Mouse (Mus musculus) testis, adult 2 months (tissue): ENCODE measurements at regions not wholly inside any gene's neighbourhood (a gene's known extent, or its start where the extent isn't known, plus 50 kb on each side); places are given as distances from the start of the nearest gene placed in this dataset.

Source experiments
- H3K27ac ChIP-seq: fragments of 200-500 bp; 2 replicates; pipeline ENCODE4 v1.5.1; 2012; ENCODE audit warnings: low read depth, low read length; ENCODE audit not compliant: control insufficient read depth, insufficient read depth
- H3K27me3 ChIP-seq: fragments of 200-500 bp; 2 replicates; pipeline ENCODE4 v1.6.1; 2012; ENCODE audit warnings: mild to moderate bottlenecking, low read length, moderate library complexity; ENCODE audit not compliant: control insufficient read depth, insufficient read depth
- H3K36me3 ChIP-seq: fragments of 200-500 bp; 2 replicates; pipeline ENCODE4 v1.6.1; 2012; ENCODE audit warnings: mild to moderate bottlenecking, low read length; ENCODE audit not compliant: control insufficient read depth, insufficient read depth
- H3K4me1 ChIP-seq: fragments of 200-500 bp; 2 replicates; pipeline ENCODE4 v1.6.1; 2012; ENCODE audit warnings: low read length; ENCODE audit not compliant: control insufficient read depth, insufficient read depth
- H3K4me3 ChIP-seq: fragments of 200-500 bp; 2 replicates; pipeline ENCODE4 v1.5.1; 2012; ENCODE audit warnings: low read depth, mild to moderate bottlenecking, low read length, moderate library complexity, mixed read lengths; ENCODE audit not compliant: control insufficient read depth
- CTCF ChIP-seq: fragments of 200-500 bp; IDR thresholded peaks from 2 replicates; pipeline ENCODE4 v1.5.1; 2012; ENCODE audit warnings: low read depth, mild to moderate bottlenecking, inconsistent platforms, low read length, moderate library complexity; ENCODE audit not compliant: control insufficient read depth, insufficient read depth, insufficient replicate concordance
- POLR2A ChIP-seq: fragments of 200-500 bp; IDR thresholded peaks from 2 replicates; pipeline ENCODE4 v1.6.1; 2012; ENCODE audit warnings: low read depth, mild to moderate bottlenecking, inconsistent platforms, low read length, moderate library complexity; ENCODE audit not compliant: control insufficient read depth

GRCm38 (mm10) chr7:36516094-36516663 lies 181.7 kb upstream of the Tshz3 start:
- TF ChIP-seq CTCF = no peak
- TF ChIP-seq POLR2A = no peak
- no peaks in the 10 kb centered on the region for H3K4me1 ChIP-seq
- no peak overlapping the region for H3K27ac ChIP-seq
- H3K36me3 ChIP-seq = no peaks in the 10 kb centered on the region
- no peaks in the 10 kb centered on the region for H3K27me3 ChIP-seq
- H3K4me3 ChIP-seq = no peak overlapping the region

GRCm38 (mm10) chr7:36519027-36519426 lies 178.9 kb upstream of the Tshz3 start:
- Histone ChIP-seq H3K27ac (no peak overlapping the region), H3K4me1 (no peaks in the 10 kb centered on the region), H3K27me3 (no peaks in the 10 kb centered on the region), H3K36me3 (no peaks in the 10 kb centered on the region), H3K4me3 (no peak overlapping the region)
- TF ChIP-seq CTCF (no peak), POLR2A (no peak)

GRCm38 (mm10) chr7:36522960-36523359 lies 175.0 kb upstream of the Tshz3 start:
- Histone ChIP-seq H3K27me3 (no peaks in the 10 kb centered on the region), H3K36me3 (no peaks in the 10 kb centered on the region), H3K4me1 (no peaks in the 10 kb centered on the region), H3K4me3 (no peak overlapping the region), H3K27ac (no peak overlapping the region)
- TF ChIP-seq CTCF = no peak
- TF ChIP-seq POLR2A = no peak

- no peaks in the 10 kb centered on the region for H3K4me1 ChIP-seq
- no peak overlapping the region for H3K4me3 ChIP-seq
- no peak overlapping the region for H3K27ac ChIP-seq
- TF ChIP-seq POLR2A = no peak
- TF ChIP-seq CTCF = no peak
- no peaks in the 10 kb centered on the region for H3K27me3 ChIP-seq
- no peaks in the 10 kb centered on the region for H3K36me3 ChIP-seq
These were observed 171.8 kb upstream of the Tshz3 start for GRCm38 (mm10) chr7:36526148-36526547.

- H3K27me3 ChIP-seq = no peaks in the 10 kb centered on the region
- no peak overlapping the region for H3K27ac ChIP-seq
- no peak overlapping the region for H3K4me3 ChIP-seq
- no peak for TF ChIP-seq POLR2A
- TF ChIP-seq CTCF = no peak
- H3K36me3 ChIP-seq = no peaks in the 10 kb centered on the region
- no peaks in the 10 kb centered on the region for H3K4me1 ChIP-seq
These were observed 171.2 kb upstream of the Tshz3 start for GRCm38 (mm10) chr7:36526692-36527091.

GRCm38 (mm10) chr7:36529504-36530065 lies 168.3 kb upstream of the Tshz3 start:
- Histone ChIP-seq H3K4me3 (no peak overlapping the region), H3K4me1 (no peaks in the 10 kb centered on the region), H3K36me3 (no peaks in the 10 kb centered on the region), H3K27ac (no peak overlapping the region), H3K27me3 (no peaks in the 10 kb centered on the region)
- TF ChIP-seq CTCF = no peak
- TF ChIP-seq POLR2A = no peak

GRCm38 (mm10) chr7:36531559-36531958 lies 166.4 kb upstream of the Tshz3 start:
- Histone ChIP-seq H3K4me3 (no peak overlapping the region), H3K27ac (no peak overlapping the region), H3K4me1 (no peaks in the 10 kb centered on the region), H3K27me3 (no peaks in the 10 kb centered on the region), H3K36me3 (no peaks in the 10 kb centered on the region)
- TF ChIP-seq CTCF = peak; percentile 25; the same call in 1 of the 2 replicates
- TF ChIP-seq POLR2A = no peak

GRCm38 (mm10) chr7:36538111-36538510 lies 159.8 kb upstream of the Tshz3 start:
- H3K4me1 ChIP-seq = no peaks in the 10 kb centered on the region
- H3K4me3 ChIP-seq = no peak overlapping the region
- no peak for TF ChIP-seq CTCF
- no peak for TF ChIP-seq POLR2A
- H3K36me3 ChIP-seq = no peaks in the 10 kb centered on the region
- H3K27ac ChIP-seq = no peak overlapping the region
- H3K27me3 ChIP-seq = no peaks in the 10 kb centered on the region

GRCm38 (mm10) chr7:36548007-36548406 lies 149.9 kb upstream of the Tshz3 start:
- Histone ChIP-seq H3K27me3 (no peaks in the 10 kb centered on the region), H3K4me3 (no peak overlapping the region), H3K27ac (no peak overlapping the region), H3K4me1 (no peaks in the 10 kb centered on the region), H3K36me3 (no peaks in the 10 kb centered on the region)
- no peak for TF ChIP-seq CTCF
- TF ChIP-seq POLR2A = no peak
